Mouse (Mus musculus) intestine, embryonic 14.5 days (tissue): Measurements from ENCODE around the gene Crim1. TPM values are rescaled to one million over a fixed set of nuclear protein-coding genes. Genes with fewer than 3 reads are reported as not detected.

Source experiments
- ATAC-seq: fragments of 200-750 bp; cut with Nextera tagmentation; replicated peaks from 2 replicates; pipeline ENCODE4 v1.8.0; 2017; ENCODE audit warnings: low read depth, moderate number of reproducible peaks, moderate TSS enrichment, moderate library complexity; ENCODE audit not compliant: low FRiP score, low TSS enrichment
- DNase-seq: peaks from one replicate; pipeline ENCODE4 v3.0.0-alpha.2; 2018; ENCODE audit warnings: low spot score
- H3K27ac ChIP-seq: fragments of 300-500 bp; sonication (generic); 2 replicates; pipeline ENCODE4 v1.5.1; 2014; ENCODE audit warnings: low read depth, mild to moderate bottlenecking, control low read depth
- H3K27me3 ChIP-seq: fragments of 300-500 bp; sonication (generic); replicated peaks from 2 replicates; pipeline ENCODE4 v1.6.1; 2014; ENCODE audit warnings: low read length, control low read depth; ENCODE audit not compliant: control insufficient read depth, insufficient read depth
- H3K36me3 ChIP-seq: fragments of 300-500 bp; sonication (generic); 2 replicates; pipeline ENCODE4 v1.6.1; 2014; ENCODE audit warnings: low read length, control low read depth; ENCODE audit not compliant: control insufficient read depth, insufficient read depth
- H3K4me1 ChIP-seq: fragments of 300-500 bp; sonication (generic); replicated peaks from 2 replicates; pipeline ENCODE4 v1.6.1; 2014; ENCODE audit warnings: low read length, control low read depth, mixed read lengths; ENCODE audit not compliant: control insufficient read depth, insufficient read depth
- H3K4me2 ChIP-seq: fragments of 300-500 bp; sonication (generic); 2 replicates; pipeline ENCODE4 v1.6.1; 2014; ENCODE audit warnings: low read length
- H3K4me3 ChIP-seq: fragments of 300-500 bp; sonication (generic); 2 replicates; pipeline ENCODE4 v1.5.1; 2014; ENCODE audit warnings: low read depth, low read length, control low read depth, mixed read lengths
- H3K9ac ChIP-seq: fragments of 300-500 bp; sonication (generic); 2 replicates; pipeline ENCODE4 v1.6.1; 2014; ENCODE audit warnings: mild to moderate bottlenecking, low read length
- H3K9me3 ChIP-seq: fragments of 300-500 bp; sonication (generic); 2 replicates; pipeline ENCODE4 v1.6.1; 2016; ENCODE audit warnings: low read length, control low read depth; ENCODE audit not compliant: control insufficient read depth
- WGBS: fragments of 180-500 bp; shearing (Covaris S2); extraction: QIAGEN DNeasy Blood & Tissue Kit; methylation state at CpG from one replicate; pipeline ENCODE4 v1.1.7; 2014; 5-methylcytosine and 5-hydroxymethylcytosine counted together
- polyA plus RNA-seq: library from polyadenylated mRNA; unstranded; fragments of >200 nt; fragmentation: Nextera tagmentation; extraction: Ambion mirVana; gene quantifications from 2 replicates; pipeline ENCODE4 v1.2.1, GENCODE M21; 2014

Gene Crim1
- polyA plus RNA-seq, 1 experiment from 2014 or later, result 6.1 TPM

GRCm38 (mm10) chr17:78374756-78375155 lies 174.7 kb downstream of the Crim1 start:
- no peak overlapping the region for H3K4me3 ChIP-seq
- ATAC-seq (no peak), DNase-seq (peak; percentile 24)
- H3K36me3 ChIP-seq, result peaks cover 46% of the 10 kb centered on the region
- no peak overlapping the region for H3K4me2 ChIP-seq
- H3K9ac ChIP-seq, result no peak overlapping the region
- H3K27me3 ChIP-seq, result no peaks in the 10 kb centered on the region
- no peaks in the 10 kb centered on the region for H3K9me3 ChIP-seq
- no peak overlapping the region for H3K27ac ChIP-seq
- 77% methylated on average over 10 of the region's 10 CpGs for WGBS
- H3K4me1 ChIP-seq, result no peaks in the 10 kb centered on the region

GRCm38 (mm10) chr17:78376587-78376986 lies 176.5 kb downstream of the Crim1 start:
- H3K9ac ChIP-seq, result no peak overlapping the region
- no peak for ATAC-seq
- H3K27ac ChIP-seq, result no peak overlapping the region
- peak; percentile 47 for DNase-seq
- 50% methylated on average over 8 of the region's 8 CpGs for WGBS
- H3K4me3 ChIP-seq, result no peak overlapping the region
- H3K4me2 ChIP-seq, result no peak overlapping the region
- no peaks in the 10 kb centered on the region for H3K9me3 ChIP-seq
- H3K27me3 ChIP-seq, result no peaks in the 10 kb centered on the region
- H3K36me3 ChIP-seq, result peaks cover 42% of the 10 kb centered on the region
- H3K4me1 ChIP-seq, result no peaks in the 10 kb centered on the region

- Histone ChIP-seq H3K4me1 (no peaks in the 10 kb centered on the region), H3K4me3 (no peak overlapping the region), H3K27ac (no peak overlapping the region), H3K9me3 (no peaks in the 10 kb centered on the region), H3K27me3 (no peaks in the 10 kb centered on the region), H3K9ac (no peak overlapping the region), H3K4me2 (no peak overlapping the region), H3K36me3 (peaks cover 37% of the 10 kb centered on the region)
- ATAC-seq (no peak), DNase-seq (peak; percentile 44)
- 63% methylated on average over 8 of the region's 8 CpGs for WGBS
Observed at GRCm38 (mm10) chr17:78379079-78379729, 179.2 kb downstream of the Crim1 start.

GRCm38 (mm10) chr17:78379730-78380245 lies 179.7 kb downstream of the Crim1 start:
- WGBS, result 74% methylated on average over 11 of the region's 11 CpGs
- Histone ChIP-seq H3K9me3 (no peaks in the 10 kb centered on the region), H3K4me1 (no peaks in the 10 kb centered on the region), H3K27ac (no peak overlapping the region), H3K36me3 (peaks cover 31% of the 10 kb centered on the region), H3K4me2 (no peak overlapping the region), H3K27me3 (no peaks in the 10 kb centered on the region), H3K9ac (no peak overlapping the region), H3K4me3 (no peak overlapping the region)
- ATAC-seq (no peak), DNase-seq (no peak)

GRCm38 (mm10) chr17:78382321-78382720 lies 182.3 kb downstream of the Crim1 start:
- H3K27ac ChIP-seq, result no peak overlapping the region
- peak; percentile 31 for DNase-seq
- H3K27me3 ChIP-seq, result no peaks in the 10 kb centered on the region
- H3K9me3 ChIP-seq, result no peaks in the 10 kb centered on the region
- H3K4me1 ChIP-seq, result no peaks in the 10 kb centered on the region
- 81% methylated on average over 3 of the region's 3 CpGs for WGBS
- no peak overlapping the region for H3K4me2 ChIP-seq
- no peak overlapping the region for H3K9ac ChIP-seq
- no peak overlapping the region for H3K4me3 ChIP-seq
- ATAC-seq, result no peak
- 0 out of 2 replicates have a peak, but pooled peaks cover 23% of the 10 kb centered on the region for H3K36me3 ChIP-seq

GRCm38 (mm10) chr17:78387665-78388064 lies 187.6 kb downstream of the Crim1 start:
- WGBS, result 66% methylated on average over 9 of the region's 9 CpGs
- H3K4me3 ChIP-seq, result no peak overlapping the region
- no peak for ATAC-seq

GRCm38 (mm10) chr17:78388101-78388847 lies 188.2 kb downstream of the Crim1 start:
- 0 out of 2 replicates have a peak, but pooled peaks have one; percentile 27 for ATAC-seq
- Histone ChIP-seq H3K9me3 (no peaks in the 10 kb centered on the region), H3K27me3 (no peaks in the 10 kb centered on the region), H3K4me3 (no peak overlapping the region), H3K36me3 (no peaks in the 10 kb centered on the region), H3K4me1 (0 out of 2 replicates have a peak, but pooled peaks cover 3% of the 10 kb centered on the region), H3K4me2 (no peak overlapping the region), H3K9ac (no peak overlapping the region), H3K27ac (no peak overlapping the region)
- WGBS, result 77% methylated on average over 9 of the region's 9 CpGs
- DNase-seq, result peak; percentile 41

More at GRCm38 (mm10) chr17:78387665-78388064, 187.6 kb downstream of the Crim1 start:
- Histone ChIP-seq H3K4me1 (0 out of 2 replicates have a peak, but pooled peaks cover under 1% of the 10 kb centered on the region), H3K9ac (no peak overlapping the region), H3K4me2 (no peak overlapping the region), H3K27me3 (no peaks in the 10 kb centered on the region), H3K9me3 (no peaks in the 10 kb centered on the region), H3K36me3 (0 out of 2 replicates have a peak, but pooled peaks cover 2% of the 10 kb centered on the region), H3K27ac (no peak overlapping the region)
- DNase-seq, result peak; percentile 37

- no peak for ATAC-seq
- H3K27ac ChIP-seq, result no peak overlapping the region
- H3K4me3 ChIP-seq, result no peak overlapping the region
- no peaks in the 10 kb centered on the region for H3K36me3 ChIP-seq
- H3K4me2 ChIP-seq, result no peak overlapping the region
- 0 out of 2 replicates have a peak, but pooled peaks cover 3% of the 10 kb centered on the region for H3K4me1 ChIP-seq
- no peak overlapping the region for H3K9ac ChIP-seq
- H3K9me3 ChIP-seq, result no peaks in the 10 kb centered on the region
- 81% methylated on average over 5 of the region's 5 CpGs for WGBS
- no peaks in the 10 kb centered on the region for H3K27me3 ChIP-seq
- DNase-seq, result peak; percentile 29
Observed at GRCm38 (mm10) chr17:78389573-78389972, 189.5 kb downstream of the Crim1 start.
